In the genomic region with DNA sequence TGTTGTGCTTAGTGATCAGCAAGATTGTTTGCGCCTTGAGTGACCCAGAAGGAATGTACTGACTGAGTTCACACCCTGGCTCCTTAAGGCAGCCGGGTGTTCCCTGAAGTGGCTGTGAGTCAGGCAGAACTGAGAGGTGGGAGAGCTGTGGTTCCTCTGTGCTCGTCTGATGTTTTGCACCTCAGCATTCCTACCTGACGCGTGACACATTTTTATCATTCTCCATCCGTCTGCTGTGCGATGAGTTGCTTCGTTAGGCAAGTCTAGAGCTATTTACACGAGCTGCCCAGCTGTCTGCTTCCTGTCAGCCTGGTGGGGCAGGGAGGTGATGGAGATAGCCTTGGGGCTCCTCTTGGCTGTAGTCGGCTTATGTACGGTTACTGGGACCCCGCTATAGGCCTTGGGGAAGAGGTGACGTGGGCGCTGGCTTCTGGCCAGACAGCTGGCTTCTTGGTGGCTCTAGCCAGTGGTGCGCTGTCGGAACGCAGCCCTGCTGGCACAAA, we compare ENCODE assay signal across 9 mouse cellular contexts. TPM values are rescaled to one million over a fixed set of nuclear protein-coding genes. Genes with fewer than 3 reads are reported as not detected.
A peak's percentile ranks its signal among the peaks of the same experiment; 100 is the strongest.
DNase-seq lines count a peak whose midpoint lies in the region; ATAC-seq lines count a peak whose summit lies in the region.
"Had no signal": no experiment of that assay in that cellular context is flagged by ENCODE, and none has a peak within 500 bp of the region (broad histone marks: within the 10 kb centered on the region; RNA-seq: fewer than 3 reads in every experiment).

No protein-coding gene starts in this region.

- H3K36me3 ChIP-seq in kidney, embryonic 14.5 days (ENCODE audit: control insufficient read depth, insufficient read depth, low read length) = no peaks in the 10 kb centered on the region
- no peaks in the 10 kb centered on the region for H3K36me3 ChIP-seq in midbrain, embryonic 11.5 days (ENCODE audit: control insufficient read depth, insufficient read depth, low read length)

- H3K4me1 ChIP-seq in brown adipose tissue, adult 24 weeks (ENCODE audit: control insufficient read depth, insufficient read depth, insufficient read length, low read length) = peaks cover 43% of the 10 kb centered on the region
- peaks cover 46% of the 10 kb centered on the region for H3K4me1 ChIP-seq in kidney, embryonic 14.5 days (ENCODE audit: control insufficient read depth, insufficient read depth, low read length)
- H3K4me1 ChIP-seq in midbrain, embryonic 11.5 days (ENCODE audit: control insufficient read depth, insufficient read depth, low read length) = peaks cover 11% of the 10 kb centered on the region

- no peak for ATAC-seq in kidney, embryonic 14.5 days (ENCODE audit: low FRiP score, low TSS enrichment)
- ATAC-seq in midbrain, embryonic 11.5 days (ENCODE audit: low FRiP score) = no peak

- DNase-seq in layer of hippocampus, adult 9-11 months = peak; percentile 62
- no peak for DNase-seq in layer of hippocampus, adult 8-10 months (ENCODE audit: low spot score in 2 of 2)
- DNase-seq in heart, adult 18-20 months = peak; percentile 72 to 83
- peak; percentile 72 for DNase-seq in midbrain, embryonic 11.5 days (ENCODE audit: low spot score, missing footprints)
- DNase-seq in thymus, postnatal 4 days = no peak
- no peak for DNase-seq in urinary bladder, postnatal 14 days (ENCODE audit: low spot score)

- peak overlapping the region; percentile 95 for H3K27ac ChIP-seq in brown adipose tissue, adult 24 weeks (replicated peaks; ENCODE audit: low read depth, low read length)
- H3K27ac ChIP-seq in kidney, embryonic 14.5 days (ENCODE audit: low read depth, low read length) = peak overlapping the region; percentile 33; the same call in 1 of the 2 replicates
- no peak overlapping the region for H3K27ac ChIP-seq in midbrain, embryonic 11.5 days (ENCODE audit: low read depth, low read length)

- no peaks in the 10 kb centered on the region for H3K27me3 ChIP-seq in kidney, embryonic 14.5 days (ENCODE audit: control insufficient read depth, insufficient read depth, low read length)
- H3K27me3 ChIP-seq in midbrain, embryonic 11.5 days (ENCODE audit: control insufficient read depth, insufficient read depth, low read length) = no peaks in the 10 kb centered on the region

- H3K9ac ChIP-seq in kidney, embryonic 14.5 days (ENCODE audit: low read depth, low read length) = no peak overlapping the region; the same call in 1 of the 2 replicates
- H3K9ac ChIP-seq in midbrain, embryonic 11.5 days (ENCODE audit: low read length) = no peak overlapping the region

- H3K4me3 ChIP-seq in brown adipose tissue, adult 24 weeks (ENCODE audit: insufficient read depth, low read depth, low read length) = peak overlapping the region; percentile 49
- no peak overlapping the region for H3K4me3 ChIP-seq in kidney, embryonic 14.5 days (ENCODE audit: low read length)
- H3K4me3 ChIP-seq in midbrain, embryonic 11.5 days (ENCODE audit: low read depth, low read length) = no peak overlapping the region

- WGBS in kidney, embryonic 14.5 days = 53% methylated on average over 17 of the region's 17 CpGs
- WGBS in midbrain, embryonic 11.5 days = 75% methylated on average over 17 of the region's 17 CpGs

- no peaks in the 10 kb centered on the region for H3K9me3 ChIP-seq in kidney, embryonic 14.5 days (ENCODE audit: control insufficient read depth, low read length)
- H3K9me3 ChIP-seq in midbrain, embryonic 11.5 days (ENCODE audit: control insufficient read depth, low read length) = no peaks in the 10 kb centered on the region

- no peak overlapping the region for H3K4me2 ChIP-seq in kidney, embryonic 14.5 days (replicated peaks; ENCODE audit: low read depth, low read length)
- no peak overlapping the region for H3K4me2 ChIP-seq in midbrain, embryonic 11.5 days

RNA-seq across cellular contexts. Expression of a gene that starts 17.1 kb away (rescaled TPM):
- total RNA-seq in layer of hippocampus, adult 8-10 months (2022) = 100 to 1,000 TPM; 117 to 120 (median 117) TPM
- 13.0 and 14.6 TPM in 2 replicates for polyA plus RNA-seq in brown adipose tissue, adult 24 weeks (2012; ENCODE audit: insufficient read depth, insufficient read length, missing spikeins)
- 10 to 100 TPM; 50.5 to 53.9 TPM for total RNA-seq in heart, adult 18-20 months (2021)
- 8.9 and 11.2 TPM in 2 replicates for polyA plus RNA-seq in kidney, embryonic 14.5 days (2014; fragmentation: Nextera tagmentation; extraction: Ambion mirVana)
- 13.7 TPM in 2 replicates for polyA plus RNA-seq in midbrain, embryonic 11.5 days (2014; fragmentation: Nextera tagmentation; extraction: Ambion mirVana)

RNA-seq across cellular contexts. Expression of a gene that starts 30.1 kb away (rescaled TPM):
- 1 to 10 TPM in 2 of 4 experiments, under 1 TPM in 2; 0.31 to 3.7 (median 1.3) TPM for total RNA-seq in layer of hippocampus, adult 8-10 months (2022)
- not detected in 2 replicates for polyA plus RNA-seq in brown adipose tissue, adult 24 weeks (2012; ENCODE audit: insufficient read depth, insufficient read length, missing spikeins)
- total RNA-seq in heart, adult 18-20 months (2021) = under 1 TPM in 1 of 2 experiments, not detected in 1; 0.26 TPM
- 0.24 and 0.38 TPM in 2 replicates for polyA plus RNA-seq in kidney, embryonic 14.5 days (2014; fragmentation: Nextera tagmentation; extraction: Ambion mirVana)
- polyA plus RNA-seq in midbrain, embryonic 11.5 days (2014; fragmentation: Nextera tagmentation; extraction: Ambion mirVana) = 0.54 and 0.59 TPM in 2 replicates

RNA-seq across cellular contexts. Expression of a gene that starts 42.9 kb away (rescaled TPM):
- total RNA-seq in layer of hippocampus, adult 8-10 months (2022) = 10 to 100 TPM; 76.6 to 82.7 (median 81.8) TPM
- polyA plus RNA-seq in brown adipose tissue, adult 24 weeks (2012; ENCODE audit: insufficient read depth, insufficient read length, missing spikeins) = 33.8 and 37.9 TPM in 2 replicates
- 10 to 100 TPM; 30.8 to 32.7 TPM for total RNA-seq in heart, adult 18-20 months (2021)
- 11.4 and 14.9 TPM in 2 replicates for polyA plus RNA-seq in kidney, embryonic 14.5 days (2014; fragmentation: Nextera tagmentation; extraction: Ambion mirVana)
- polyA plus RNA-seq in midbrain, embryonic 11.5 days (2014; fragmentation: Nextera tagmentation; extraction: Ambion mirVana) = 7.2 and 7.3 TPM in 2 replicates

RNA-seq across cellular contexts. Expression of a gene that starts 55.5 kb away (rescaled TPM):
- total RNA-seq in layer of hippocampus, adult 8-10 months (2022) = 1 to 10 TPM in 1 of 4 experiments, under 1 TPM in 2, not detected in 1; 0.49 to 1.2 (median 0.81) TPM
- 1.5 and 1.9 TPM in 2 replicates for polyA plus RNA-seq in brown adipose tissue, adult 24 weeks (2012; ENCODE audit: insufficient read depth, insufficient read length, missing spikeins)
- total RNA-seq in heart, adult 18-20 months (2021) = 1 to 10 TPM in 1 of 2 experiments, under 1 TPM in 1; 0.82 to 4.7 TPM
- 5.1 and 5.2 TPM in 2 replicates for polyA plus RNA-seq in kidney, embryonic 14.5 days (2014; fragmentation: Nextera tagmentation; extraction: Ambion mirVana)
- 2.9 and 3.4 TPM in 2 replicates for polyA plus RNA-seq in midbrain, embryonic 11.5 days (2014; fragmentation: Nextera tagmentation; extraction: Ambion mirVana)
- total RNA-seq: layer of hippocampus, adult 18-20 months had no signal

Comparison
In these comparisons a context has a peak if more than half of its experiments do, and no peak if none do; other contexts are left out.
1. DNase-seq: peak in layer of hippocampus, adult 9-11 months (single experiment), heart, adult 18-20 months (2 of 2) and midbrain, embryonic 11.5 days (single experiment); none in layer of hippocampus, adult 8-10 months (0 of 2), thymus, postnatal 4 days (single experiment) and urinary bladder, postnatal 14 days (single experiment).